Mouse (Mus musculus) thymus, adult 2 months (tissue): Measurements from ENCODE around the gene Stab2.

Experiments
- CTCF ChIP-seq: fragments of 200-500 bp; IDR thresholded peaks from 2 replicates; pipeline ENCODE4 v1.5.1; 2012; ENCODE audit warnings: mild to moderate bottlenecking, control low read depth, low read length, moderate library complexity, borderline replicate concordance; ENCODE audit not compliant: control insufficient read depth, poor library complexity, insufficient read depth; ENCODE audit errors: extremely low read depth
- POLR2A ChIP-seq: fragments of 200-500 bp; IDR thresholded peaks from 2 replicates; pipeline ENCODE4 v1.6.1; 2012; ENCODE audit warnings: mild to moderate bottlenecking, low read length, control low read depth, moderate library complexity; ENCODE audit not compliant: control insufficient read depth, poor library complexity, insufficient read depth; ENCODE audit errors: extremely low read depth

DNA sequence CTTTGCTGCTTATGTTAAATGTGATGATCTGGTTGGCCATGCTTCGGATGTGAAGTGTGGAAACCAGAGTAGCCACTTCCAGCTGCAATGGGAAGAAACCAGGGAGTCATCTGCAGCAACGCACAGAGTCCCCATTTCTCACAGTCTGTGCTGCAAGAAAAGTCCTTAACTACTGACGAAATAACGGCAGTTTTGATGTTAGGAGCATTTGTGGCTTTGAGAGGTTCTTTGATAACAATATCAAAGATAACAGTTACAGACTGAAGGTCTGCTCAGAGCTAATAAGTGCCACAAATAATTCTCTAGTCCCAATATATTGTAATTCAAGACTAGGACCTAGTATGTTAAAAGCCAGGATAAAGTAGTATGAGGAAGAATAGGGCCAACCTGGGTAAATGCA, 57.9 kb downstream of the Stab2 start:
- TF ChIP-seq POLR2A, result no peak
- TF ChIP-seq CTCF, result no peak
